Mouse (Mus musculus) kidney, adult 8-10 months (tissue): ENCODE results near the gene Pole2.
"Not testable (repeated sequence)": the region's sequence is repeated elsewhere in the genome, so short reads cannot be mapped to it uniquely, and the experiment has no call there.

Experiments
- DNase-seq, 2 experiments: peaks; one replicate each; pipeline ENCODE4 v3.0.0; 2022

The Pole2 gene

DNA sequence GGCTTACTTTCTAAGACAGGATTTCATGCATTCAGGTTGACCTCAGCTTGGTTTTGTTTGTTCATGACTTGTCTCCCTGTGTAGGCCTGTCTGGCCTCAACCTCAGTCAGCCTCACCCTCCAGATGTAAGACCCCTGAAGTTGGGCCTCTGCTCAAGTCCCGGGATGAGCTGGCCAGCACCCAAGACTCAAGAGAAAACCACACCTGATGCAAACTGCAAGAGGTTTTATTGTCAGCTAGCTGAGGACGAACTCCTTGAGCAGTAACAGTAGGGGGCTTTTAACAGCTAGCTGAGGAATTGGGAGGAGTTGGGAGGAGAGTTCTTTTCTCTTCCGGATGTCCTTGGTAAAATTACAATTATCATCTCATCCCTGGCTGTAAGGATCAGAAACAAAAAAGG is 50.5 kb downstream of the Pole2 start:
- no peak for DNase-seq

DNA sequence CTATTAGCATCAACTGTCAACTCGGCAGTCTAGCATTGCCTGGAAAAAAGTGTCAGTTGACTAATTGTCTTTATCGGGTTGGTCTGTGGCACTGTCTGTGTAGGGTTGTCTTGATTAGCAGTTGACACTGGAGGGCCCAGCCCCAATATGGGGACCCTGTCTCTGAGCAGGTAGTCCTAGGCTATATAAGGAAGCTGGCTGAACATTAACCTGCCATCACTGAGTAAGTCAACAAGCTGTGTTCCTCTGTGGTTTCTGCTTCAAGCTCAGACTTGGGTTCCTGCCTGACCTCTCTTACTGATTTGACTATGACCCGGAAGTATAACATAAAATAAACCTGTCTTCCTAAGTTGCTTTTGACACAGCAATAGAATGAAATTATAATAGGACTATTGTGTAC is 52.0 kb downstream of the Pole2 start:
- DNase-seq, result no peak

DNA sequence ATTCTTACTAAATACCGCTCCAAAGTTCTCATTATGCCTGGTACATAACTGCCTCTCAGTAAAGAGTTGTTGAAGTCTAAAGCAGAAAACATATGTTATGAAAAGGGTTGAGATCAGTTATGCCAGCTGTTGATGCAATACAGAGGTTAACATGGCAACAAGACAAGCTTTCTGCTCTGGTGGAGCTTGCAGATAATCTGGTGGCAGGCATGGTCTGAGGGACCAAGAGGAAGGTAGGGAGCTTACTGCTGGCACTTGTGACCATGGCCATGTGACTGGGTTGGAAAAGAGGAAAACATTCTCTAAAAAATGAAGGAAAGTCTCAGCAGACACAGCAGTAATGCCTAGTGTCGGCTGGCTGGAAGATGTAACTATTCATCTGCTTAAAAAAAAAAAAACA is 56.7 kb downstream of the Pole2 start:
- DNase-seq, result no peak

DNA sequence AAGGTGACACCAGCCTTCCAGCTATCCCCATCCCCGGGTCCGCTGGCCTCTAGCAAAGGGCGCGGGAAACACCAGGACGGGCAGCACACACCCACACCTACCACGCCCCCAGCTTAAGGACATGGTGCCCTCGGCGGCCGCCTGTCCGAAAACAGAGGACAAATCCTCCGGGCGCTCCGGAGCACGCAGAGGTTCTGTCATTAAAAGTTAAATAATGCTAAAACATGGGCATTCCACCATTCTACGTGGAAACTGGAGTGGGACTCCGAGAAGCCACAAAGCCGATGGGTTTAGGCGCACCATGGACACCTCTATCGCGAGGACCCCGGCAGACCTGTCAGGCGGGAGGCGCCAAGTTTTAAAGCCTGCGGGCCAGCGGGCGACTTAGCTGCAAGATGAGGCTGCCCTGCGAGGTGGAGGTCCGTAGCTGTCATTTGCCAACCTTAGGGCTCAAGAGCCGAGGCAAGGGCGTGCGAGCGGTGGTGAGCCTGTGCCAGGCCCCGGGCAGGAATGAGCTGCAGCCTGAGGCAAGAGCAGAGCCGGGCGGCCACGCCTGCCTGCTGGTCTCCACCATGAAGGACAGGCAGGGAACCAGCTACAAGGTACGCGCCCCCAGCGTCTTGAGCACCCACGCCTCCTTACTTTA is 59.4 kb downstream of the Pole2 start, which contains the start of gene Lrr1:
TSS of gene Lrr1 (plus strand) at position 354 of the 646 bp plus-strand sequence.
- DNase-seq, result peak; percentile 78 to 90

DNA sequence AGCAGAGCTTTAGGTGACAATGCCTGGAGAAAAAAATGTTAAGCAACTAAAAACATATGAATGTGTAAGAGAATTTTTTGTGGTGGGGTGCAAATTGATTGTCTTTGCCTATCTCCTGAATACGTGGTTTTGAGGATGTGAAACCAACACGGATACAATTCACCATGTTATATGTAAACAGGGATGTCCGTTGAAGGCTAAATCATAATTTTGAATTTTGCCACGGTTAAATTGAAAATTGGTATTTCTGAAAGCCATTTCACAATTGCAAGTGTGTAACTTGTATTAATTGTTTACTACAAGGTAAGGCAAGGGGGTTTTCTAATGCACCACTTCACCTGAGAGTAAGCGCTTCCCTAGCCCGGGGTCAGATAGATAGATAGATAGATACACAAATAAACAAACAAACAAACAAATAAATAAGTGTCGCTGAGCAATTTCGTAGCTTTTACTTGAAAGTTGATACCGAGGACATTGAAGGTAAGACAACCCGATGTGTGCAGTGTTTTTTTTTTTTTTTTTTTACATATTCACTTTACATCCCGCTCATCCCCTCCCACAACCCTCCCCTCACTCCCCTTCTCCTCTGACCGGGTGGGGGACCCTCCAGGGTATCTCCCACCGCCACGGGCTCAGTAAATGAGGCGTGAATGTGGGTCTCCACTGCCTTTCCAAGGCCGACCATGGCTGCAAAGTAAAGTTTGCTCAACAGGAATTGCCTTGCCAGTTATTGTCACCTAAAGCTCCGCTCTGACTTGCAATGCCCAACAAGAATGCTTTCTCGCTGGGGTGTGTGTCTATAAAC is 60.1 kb downstream of the Pole2 start:
- no peak for DNase-seq

DNA sequence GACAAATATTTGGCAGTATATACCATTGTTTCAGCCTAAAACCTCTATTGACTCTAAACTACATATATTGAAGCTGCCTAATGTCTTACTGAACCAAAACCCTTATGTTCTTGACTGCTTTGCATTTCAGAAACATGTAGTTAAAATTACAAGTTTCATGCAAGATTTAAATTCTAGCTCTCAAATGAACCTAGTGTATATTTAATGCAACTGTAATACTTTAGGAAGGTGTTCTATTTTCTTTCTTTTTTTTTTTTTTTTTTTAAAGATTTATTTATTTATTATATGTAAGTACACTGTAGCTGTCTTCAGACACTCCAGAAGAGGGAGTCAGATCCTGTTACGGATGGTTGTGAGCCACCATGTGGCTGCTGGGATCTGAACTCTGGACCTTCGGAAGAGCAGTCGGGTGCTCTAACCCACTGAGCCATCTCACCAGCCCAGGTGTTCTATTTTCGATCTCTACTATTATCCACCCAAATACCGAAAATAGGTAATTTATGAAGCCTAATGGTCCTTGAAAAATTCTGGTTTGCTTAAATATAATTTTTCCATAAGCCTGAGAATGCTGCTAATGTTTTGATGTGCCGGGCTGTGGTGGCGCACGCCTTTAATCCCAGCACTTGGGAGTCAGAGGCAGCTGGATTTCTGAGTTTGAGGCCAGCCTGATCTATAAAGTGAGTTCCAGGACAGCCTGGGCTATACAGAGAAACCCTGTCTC is 61.0 kb downstream of the Pole2 start:
- DNase-seq, result not testable (repeated sequence)

DNA sequence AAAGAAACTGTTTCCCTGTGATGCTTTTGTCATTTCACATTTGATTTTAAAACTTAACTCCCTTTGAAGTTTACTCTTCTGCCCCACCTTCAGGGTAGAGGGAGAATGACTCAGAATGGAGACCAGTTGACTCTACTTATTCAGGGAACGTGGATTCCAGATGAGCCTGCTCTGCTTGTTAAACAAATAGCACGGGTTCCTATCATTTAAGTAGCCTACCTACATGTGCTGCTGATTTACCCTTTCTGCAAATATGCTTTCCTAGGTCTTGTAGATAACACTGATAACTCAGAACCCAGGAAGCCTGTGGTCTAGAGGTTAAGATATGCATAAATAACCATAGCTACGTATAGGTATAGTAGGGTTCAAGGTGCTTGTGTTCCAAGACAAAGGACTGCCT is 63.1 kb downstream of the Pole2 start:
- DNase-seq, result no peak

DNA sequence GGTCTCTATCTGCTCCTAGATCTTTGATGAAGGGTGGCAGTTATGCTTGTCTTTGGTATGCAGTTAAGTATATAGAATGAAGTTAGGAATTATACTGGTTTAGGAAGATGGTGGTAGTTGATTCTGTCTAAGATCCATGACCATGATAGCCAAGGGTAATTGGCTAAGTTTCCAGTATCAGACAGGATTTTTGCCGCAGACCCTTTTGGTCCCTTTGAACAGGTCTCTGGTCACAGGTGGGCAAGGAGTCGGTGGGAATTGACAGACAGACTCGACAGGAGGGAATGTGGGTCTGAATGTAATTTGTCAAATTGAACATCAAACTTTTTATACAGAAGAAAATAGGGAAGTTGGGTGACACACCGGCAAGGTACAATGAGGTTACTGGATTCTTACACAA is 64.4 kb downstream of the Pole2 start:
- not testable (repeated sequence) for DNase-seq

DNA sequence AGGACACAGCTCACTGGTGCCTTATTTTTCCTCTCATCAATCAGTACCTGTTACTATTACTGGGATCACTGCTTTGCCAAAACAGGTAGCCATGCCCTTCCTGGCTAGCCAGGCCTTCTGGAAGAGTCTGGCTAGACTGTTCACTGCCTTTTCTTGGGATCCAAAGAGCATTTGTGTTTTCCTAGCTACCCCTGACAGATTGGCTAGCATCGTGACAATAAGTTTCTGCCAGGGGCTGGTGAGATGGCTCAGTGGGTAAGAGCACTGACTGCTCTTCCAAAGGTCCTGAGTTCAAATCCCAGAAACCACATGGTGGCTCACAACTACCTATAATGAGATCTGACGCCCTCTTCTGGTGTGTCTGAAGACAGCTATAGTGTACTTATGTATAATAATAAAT is 67.3 kb downstream of the Pole2 start:
- not testable (repeated sequence) for DNase-seq

DNA sequence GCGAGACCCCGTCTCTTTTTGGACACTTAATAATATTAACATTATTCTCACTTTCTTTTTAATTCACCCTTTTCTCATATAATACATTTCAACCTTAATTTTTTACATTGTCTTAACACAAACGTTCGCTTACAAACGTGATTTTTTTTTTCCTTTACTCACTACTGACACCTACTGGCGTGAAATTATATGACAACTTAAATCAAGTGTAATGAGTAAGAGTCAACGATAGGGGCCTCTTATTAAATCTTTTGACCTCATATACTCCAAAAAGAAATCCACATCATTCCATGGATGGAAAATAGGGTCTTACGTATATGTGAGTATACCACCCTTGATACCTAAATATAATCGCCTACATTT is 68.4 kb downstream of the Pole2 start:
- DNase-seq, result peak in 1 of 2 experiments; percentile 38

DNA sequence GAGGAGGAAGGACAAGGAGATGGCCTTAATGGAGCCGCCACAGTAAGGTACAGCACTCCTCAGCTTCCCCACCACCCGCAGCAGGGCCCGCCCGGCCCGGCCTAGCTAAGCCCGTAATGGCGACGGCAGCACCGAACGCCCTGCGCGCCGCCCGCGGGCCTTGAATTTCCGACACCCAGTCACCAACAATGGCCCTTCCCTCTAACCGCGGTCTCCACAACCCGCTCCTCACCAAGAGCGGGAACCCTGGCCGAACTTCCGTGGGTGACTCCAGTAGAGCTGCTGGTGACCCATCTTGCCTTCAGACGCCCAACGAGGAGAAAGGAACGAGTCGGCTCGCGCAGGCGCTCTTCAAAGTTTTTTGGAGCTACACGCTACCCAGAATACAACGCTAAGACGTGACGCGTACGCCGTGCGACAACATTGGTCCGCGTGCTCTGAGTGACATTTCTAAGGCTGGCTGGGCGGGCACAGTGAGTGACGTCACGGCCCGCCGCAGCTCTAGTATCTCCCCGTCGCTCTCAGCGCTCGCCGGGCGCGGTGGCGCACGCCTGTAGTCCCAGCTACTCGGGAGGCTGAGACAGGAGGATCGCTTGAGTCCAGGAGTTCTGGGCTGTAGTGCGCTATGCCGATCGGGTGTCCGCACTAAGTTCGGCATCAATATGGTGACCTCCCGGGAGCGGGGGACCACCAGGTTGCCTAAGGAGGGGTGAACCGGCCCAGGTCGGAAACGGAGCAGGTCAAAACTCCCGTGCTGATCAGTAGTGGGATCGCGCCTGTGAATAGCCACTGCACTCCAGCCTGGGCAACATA is 69.0 kb downstream of the Pole2 start, which contains the start of gene Rps29:
TSS of gene Rps29 (minus strand) at position 422 of the 813 bp plus-strand sequence.
- peak; percentile 98 for DNase-seq

DNA sequence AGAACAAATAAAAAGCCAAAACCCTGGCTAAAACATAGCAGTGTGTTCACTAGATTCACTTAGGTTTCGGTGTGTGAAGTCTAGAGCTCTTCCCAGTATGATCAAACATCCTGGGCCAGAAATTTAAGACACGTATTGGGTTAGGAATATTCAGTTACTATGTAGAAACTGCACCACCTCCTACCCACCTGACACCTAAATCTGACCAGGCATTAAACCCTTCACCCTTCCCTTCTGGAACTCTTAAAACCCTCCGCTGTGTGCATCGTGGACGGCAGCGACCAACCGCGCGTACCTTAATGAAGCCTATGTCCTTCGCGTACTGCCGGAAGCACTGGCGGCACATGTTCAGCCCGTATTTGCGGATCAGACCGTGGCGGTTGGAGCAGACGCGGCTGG is 69.6 kb downstream of the Pole2 start:
- no peak for DNase-seq

DNA sequence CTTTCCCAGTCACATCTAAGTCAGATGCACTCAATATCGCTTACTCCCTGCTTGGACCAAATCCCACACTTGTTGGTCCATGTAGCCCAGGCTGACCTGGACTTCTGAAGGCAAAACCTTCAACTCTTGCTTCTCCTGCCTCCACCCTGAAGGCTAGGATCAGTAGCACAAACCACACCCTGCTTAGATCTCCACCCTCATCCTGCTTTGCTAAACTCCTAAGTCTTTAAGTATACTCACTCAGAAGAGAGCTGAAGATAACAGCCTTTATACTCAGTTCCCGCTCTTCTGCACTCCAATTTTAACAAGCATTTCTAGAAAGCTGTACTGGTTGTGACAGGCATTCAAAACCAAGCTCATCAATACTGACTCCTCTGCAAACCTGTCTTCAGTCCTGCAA is 70.9 kb downstream of the Pole2 start:
- no peak for DNase-seq

DNA sequence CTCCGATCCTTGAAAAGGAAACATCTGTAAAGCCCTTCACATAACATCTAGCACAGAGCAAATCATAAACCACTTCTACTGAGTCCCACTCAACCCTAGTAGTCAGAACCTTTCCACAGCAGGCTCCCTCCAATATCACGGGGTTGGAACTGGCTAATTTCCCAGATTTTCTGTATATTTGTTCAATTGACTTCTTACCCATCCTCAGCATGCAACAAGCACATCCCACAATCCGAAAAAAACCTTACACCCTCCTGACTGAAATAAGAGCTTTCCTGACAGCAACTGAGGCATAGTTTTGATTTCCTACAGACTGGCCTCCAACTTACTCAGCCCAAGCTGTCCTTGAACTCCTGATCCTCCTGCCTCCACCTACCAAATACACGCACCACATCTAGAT is 71.6 kb downstream of the Pole2 start:
- DNase-seq, result no peak

DNA sequence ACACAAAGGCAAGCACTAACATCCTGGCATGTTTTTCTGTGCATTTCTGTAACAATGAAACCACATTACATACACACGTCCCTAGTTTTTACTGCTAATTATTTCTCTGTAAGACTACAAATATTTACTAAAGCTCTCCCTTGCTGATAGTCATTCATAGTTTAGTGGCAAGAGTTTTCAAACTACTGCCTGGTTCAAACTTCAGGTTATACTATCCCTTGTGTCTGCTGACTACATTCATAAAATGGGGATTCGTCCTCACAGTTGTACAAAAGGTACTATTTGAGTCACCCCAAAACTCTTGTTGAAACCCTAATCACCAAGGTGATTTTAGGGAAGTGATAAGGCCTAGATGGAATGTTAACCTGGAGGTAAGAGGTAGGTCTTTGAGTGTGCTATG is 72.1 kb downstream of the Pole2 start:
- DNase-seq, result no peak
